Mouse (Mus musculus) liver (tissue): ENCODE results near the gene Taar3.

Experiments
- DNase-seq: peaks from one replicate; pipeline ENCODE4 v3.0.0-alpha.2; 2020; ENCODE audit warnings: mixed read lengths

Gene Taar3

GRCm38 (mm10) chr10:23949508-23950005, at the start of gene Taar3:
TSS of gene Taar3 (plus strand) at chr10:23949558.
- no peak for DNase-seq

- no peak for DNase-seq
These were observed 48.2 kb upstream of the Taar3 start for GRCm38 (mm10) chr10:23901119-23901518.

GRCm38 (mm10) chr10:23905661-23906060, 43.7 kb upstream of the Taar3 start:
- DNase-seq, result no peak

DNA sequence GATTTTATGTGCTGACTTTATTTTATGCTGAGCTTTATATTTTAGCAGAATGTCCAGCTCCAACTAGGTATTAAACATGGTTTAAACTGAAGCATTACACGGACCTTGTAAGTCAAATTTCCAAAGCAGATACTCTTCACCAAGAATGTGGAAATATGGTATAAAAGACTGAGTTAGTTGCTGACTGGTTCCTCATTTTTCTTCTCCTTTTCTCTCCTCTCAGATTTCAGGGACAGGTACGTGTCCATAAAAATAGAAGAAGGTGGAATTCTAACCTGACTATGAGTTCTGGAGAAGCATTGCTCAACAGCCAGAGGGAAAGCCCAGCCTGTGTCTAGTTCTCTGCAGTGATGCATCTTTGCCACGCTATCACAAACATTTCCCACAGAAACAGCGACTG, 29.3 kb upstream of the Taar3 start, which contains the start of gene Taar1:
Taar1 (plus strand) TSS at position 301 of the 400 bp plus-strand sequence.
- no peak for DNase-seq

GRCm38 (mm10) chr10:23922468-23922867, 26.9 kb upstream of the Taar3 start:
- peak; percentile 13 for DNase-seq

DNA sequence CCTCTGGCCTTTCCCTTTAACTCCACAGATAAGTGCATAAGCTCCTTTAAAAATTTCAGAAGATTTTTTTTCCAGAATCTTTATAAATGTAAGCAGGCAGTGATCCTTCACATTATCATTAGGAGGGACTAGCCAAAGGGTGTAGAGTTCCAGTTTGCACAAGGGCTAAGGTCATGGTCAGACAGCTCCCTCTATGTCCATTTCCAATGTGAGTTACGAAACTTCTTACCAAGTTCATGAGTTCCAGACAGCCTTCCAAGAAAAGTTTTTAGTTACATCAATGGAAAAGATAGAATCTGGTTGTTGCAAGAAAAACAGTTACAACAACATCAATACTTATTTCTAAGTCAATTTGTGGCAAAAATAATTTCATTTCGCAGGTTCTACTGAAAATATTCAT, 25.4 kb upstream of the Taar3 start:
- no peak for DNase-seq

DNA sequence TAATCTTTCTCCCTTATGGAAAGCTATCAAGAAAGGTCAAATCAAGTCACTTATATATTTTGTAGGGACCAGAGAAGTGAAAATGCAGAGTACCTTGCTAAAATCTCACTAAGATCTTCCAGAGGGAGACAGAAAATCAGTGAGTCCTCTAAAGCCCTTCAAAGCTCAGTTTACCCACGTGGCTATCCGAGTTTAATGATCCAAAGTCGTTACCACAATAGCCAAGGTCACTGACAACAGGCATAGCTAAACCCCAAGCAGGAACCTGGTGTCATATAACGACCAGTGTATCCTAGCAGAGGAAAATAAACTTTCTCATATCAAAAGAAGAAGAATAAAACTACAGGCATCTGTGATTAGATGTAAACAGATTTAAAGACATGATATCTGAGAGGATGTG, 11.7 kb upstream of the Taar3 start:
- no peak for DNase-seq

- DNase-seq, result no peak
These were observed 11.0 kb upstream of the Taar3 start, which contains the start of gene Taar2 for GRCm38 (mm10) chr10:23938312-23938711. TSS of gene Taar2 (plus strand) at chr10:23938572.

- DNase-seq, result peak; percentile 20
These were observed 6.9 kb upstream of the Taar3 start for GRCm38 (mm10) chr10:23942465-23942864.

- DNase-seq, result no peak
These were observed 1.3 kb upstream of the Taar3 start for GRCm38 (mm10) chr10:23948026-23948425.

DNA sequence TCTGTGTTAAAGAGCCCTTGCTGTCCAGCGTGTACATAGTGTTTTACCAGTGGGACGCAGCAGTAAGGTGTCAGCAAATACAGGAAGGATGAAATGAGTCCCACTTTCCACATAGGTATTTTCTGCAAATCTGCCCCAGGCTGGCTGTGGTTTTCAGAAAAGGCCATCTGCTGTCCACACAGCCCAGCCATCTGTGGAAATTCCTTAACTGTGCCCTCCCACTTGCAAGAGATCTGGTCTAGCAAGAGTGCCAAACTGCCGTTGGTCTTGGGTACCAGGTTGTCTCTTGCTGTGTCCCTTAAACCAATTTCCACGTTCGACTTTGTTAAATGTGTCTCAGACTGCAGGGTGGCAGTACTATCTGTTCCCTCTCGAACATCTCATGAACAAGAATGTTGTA, 2.4 kb downstream of the Taar3 start:
- no peak for DNase-seq

DNA sequence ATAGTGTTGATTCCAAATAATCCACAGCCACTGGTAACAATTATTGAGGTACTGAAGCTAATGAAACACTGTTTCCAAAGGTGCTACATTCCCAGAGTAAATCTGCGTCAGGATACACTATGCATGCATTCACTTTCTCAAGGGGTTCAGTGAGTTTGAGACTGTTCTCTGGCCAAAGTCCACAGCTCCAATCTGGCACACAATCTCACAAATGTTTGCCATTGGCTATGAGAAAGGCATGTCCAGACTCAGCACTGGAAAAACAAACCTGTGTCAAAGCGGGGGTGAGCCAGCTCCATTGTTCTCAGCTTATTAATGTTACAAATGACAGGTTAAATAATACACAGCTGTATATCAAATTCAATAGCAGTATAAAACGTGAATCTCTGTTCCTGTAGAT, 9.7 kb downstream of the Taar3 start:
- DNase-seq, result no peak

GRCm38 (mm10) chr10:23960444-23960915, 11.1 kb downstream of the Taar3 start, which contains the start of gene Taar4:
TSS of gene Taar4 (plus strand) at chr10:23960494.
- DNase-seq, result no peak

DNA sequence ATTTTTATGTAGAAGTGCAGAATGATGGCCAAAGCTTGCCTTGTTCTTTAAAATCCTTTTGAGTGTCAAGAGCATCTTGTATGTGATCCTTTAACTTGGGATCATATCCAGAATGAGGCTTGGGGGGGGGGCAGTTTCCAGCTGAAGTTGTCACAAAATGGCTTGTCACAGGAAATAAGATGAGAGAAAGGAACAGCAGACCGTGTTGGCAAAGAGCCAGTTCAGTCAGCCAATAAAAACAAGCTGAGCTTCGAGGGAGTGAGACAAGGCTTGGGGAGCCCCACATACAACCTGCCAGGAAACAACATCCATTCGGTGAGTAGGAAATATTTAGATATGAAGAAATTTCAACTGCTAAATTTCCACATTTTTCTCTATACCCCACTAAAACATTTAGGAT, 14.1 kb downstream of the Taar3 start:
- DNase-seq, result no peak

GRCm38 (mm10) chr10:23964921-23965610, 15.7 kb downstream of the Taar3 start:
- DNase-seq, result no peak

DNA sequence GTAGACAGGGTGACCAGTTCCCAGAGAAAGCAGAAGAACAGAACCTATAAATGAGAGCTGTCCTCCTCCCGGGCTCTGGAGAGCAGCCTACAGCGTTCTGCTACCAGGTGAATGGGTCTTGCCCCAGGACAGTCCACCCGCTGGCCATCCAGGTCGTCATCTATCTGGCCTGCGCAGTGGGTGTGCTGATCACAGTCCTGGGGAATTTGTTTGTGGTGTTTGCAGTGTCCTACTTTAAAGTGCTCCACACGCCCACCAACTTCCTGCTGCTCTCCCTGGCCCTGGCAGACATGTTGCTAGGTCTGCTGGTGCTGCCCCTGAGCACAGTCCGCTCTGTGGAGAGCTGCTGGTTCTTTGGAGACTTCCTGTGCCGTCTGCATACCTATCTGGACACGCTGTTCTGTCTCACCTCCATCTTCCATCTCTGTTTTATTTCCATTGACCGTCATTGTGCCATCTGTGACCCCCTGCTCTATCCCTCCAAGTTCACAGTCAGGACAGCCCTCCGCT, 21.4 kb downstream of the Taar3 start, which contains the start of gene Taar5:
Taar5 (plus strand) TSS at position 51 of the 510 bp plus-strand sequence.
- DNase-seq, result no peak

- no peak for DNase-seq
These were observed 21.9 kb downstream of the Taar3 start for GRCm38 (mm10) chr10:23971256-23971655.

GRCm38 (mm10) chr10:23977958-23978357, 28.6 kb downstream of the Taar3 start:
- no peak for DNase-seq

DNA sequence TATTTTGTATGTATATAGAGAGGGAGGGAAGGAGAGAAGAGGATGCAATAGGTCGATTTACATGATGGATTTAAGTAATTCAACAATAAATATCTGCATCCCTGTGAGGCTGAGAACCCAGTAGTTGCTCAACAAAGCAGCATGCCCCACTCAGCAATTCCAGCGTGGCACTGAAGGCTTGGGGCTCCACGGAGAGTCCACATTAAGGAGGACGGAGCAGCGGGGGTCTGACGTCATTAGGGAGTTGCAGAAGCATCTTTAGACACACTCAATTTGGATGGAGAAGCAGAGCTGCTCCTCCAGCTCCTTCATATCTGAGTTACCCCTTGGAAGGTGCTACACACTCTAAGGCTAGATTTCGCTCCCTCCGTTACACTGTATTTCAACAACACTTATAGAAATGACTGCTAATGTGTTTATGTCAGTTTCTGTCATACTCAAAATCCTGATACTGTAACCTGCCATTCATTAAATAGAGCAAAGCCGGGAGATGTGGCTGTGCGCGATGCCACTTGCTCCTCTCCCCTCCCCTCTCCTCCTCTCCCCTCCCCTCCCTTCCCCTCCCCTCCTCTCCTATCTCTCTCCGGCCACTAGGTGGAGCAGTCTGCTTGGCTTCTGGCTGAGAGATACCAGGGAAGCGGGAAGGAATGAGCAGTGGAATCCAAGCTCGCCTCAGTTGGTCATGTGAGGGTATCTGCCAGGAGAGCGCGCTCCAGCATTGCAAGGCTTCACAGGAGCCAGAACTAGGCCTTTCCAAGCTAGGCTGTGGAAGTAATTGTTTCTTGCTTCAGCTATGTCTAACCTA, 29.7 kb downstream of the Taar3 start:
- peak; percentile 68 for DNase-seq

DNA sequence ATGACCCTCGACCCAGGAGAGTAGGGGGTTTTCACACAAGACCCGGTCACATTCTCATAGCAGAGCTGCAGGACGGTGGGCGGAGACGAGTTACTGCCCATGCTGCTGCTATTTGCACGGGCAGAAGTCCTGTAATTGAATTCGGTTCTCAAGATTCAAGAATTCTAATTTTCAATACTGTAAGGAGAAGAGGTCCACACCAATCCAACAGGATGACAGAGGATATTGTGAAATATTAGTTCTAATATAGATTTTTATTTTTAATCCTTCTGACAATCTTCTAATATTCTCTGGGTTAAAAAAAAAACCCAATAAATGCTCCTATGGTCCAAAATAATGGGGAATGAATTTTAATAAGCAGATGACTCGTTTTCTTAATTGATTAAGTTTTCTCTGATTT, 36.2 kb downstream of the Taar3 start, which contains the start of gene Taar6:
Taar6 (minus strand) TSS at position 101 of the 400 bp plus-strand sequence.
- no peak for DNase-seq

- DNase-seq, result no peak
These were observed 37.1 kb downstream of the Taar3 start for GRCm38 (mm10) chr10:23986419-23986818.

- DNase-seq, result no peak
These were observed 44.0 kb downstream of the Taar3 start, which contains the start of gene Taar7a for GRCm38 (mm10) chr10:23993381-23993780. TSS of gene Taar7a (minus strand) at chr10:23993481.

DNA sequence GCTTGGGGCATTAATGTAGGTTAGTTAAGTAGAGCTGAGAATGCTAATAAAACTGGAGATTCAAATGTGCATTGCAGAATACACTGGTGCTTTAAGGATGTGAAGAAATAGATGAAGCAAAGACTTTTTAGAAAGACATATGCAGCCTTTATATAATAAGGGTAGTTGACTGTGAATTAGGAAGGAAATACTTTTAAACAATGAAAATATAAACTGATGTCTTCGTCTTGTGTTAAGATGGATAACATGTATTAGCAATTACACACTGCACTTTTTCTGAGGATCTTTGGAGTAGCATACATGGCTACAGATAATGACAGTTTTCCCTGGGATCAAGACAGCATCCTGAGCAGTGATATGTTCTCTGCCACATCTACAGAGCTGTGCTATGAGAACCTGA, 50.3 kb downstream of the Taar3 start, which contains the start of gene Taar7b:
Taar7b (plus strand) TSS at position 301 of the 400 bp plus-strand sequence.
- no peak for DNase-seq
